ENCODE assay signal across 29 mouse cellular contexts in genomic region chr7:4493991-4494390, GRCm38 (mm10). TPM values are rescaled to one million over a fixed set of nuclear protein-coding genes. Genes with fewer than 3 reads are reported as not detected.
DNase-seq lines count a peak whose midpoint lies in the region; ATAC-seq lines count a peak whose summit lies in the region.
"Had no signal": no experiment of that assay in that cellular context is flagged by ENCODE, and none has a peak within 500 bp of the region (broad histone marks: within the 10 kb centered on the region; RNA-seq: fewer than 3 reads in every experiment).

No protein-coding gene starts in this region.

- H3K4me2 ChIP-seq in liver, embryonic 15.5 days: no peak overlapping the region
- H3K4me2 ChIP-seq in forebrain, embryonic 11.5 days (ENCODE audit: low read depth, low read length, severe bottlenecking): no peak overlapping the region
- H3K4me2 ChIP-seq: embryonic facial prominence, embryonic 15.5 days; forebrain, embryonic 13.5 days; hindbrain, embryonic 12.5 days; intestine, embryonic 15.5 days; limb, embryonic 13.5 days; midbrain, embryonic 13.5 days had no signal

- 16% methylated on average over 1 of the region's 1 CpGs for WGBS in liver, embryonic 15.5 days (ENCODE audit: insufficient replicate concordance)
- 90% methylated on average over 1 of the region's 1 CpGs for WGBS in forebrain, embryonic 11.5 days

- H3K4me3 ChIP-seq in megakaryocyte, embryonic 14.5 days (replicated peaks): peak overlapping the region; percentile 38
- H3K4me3 ChIP-seq in brown adipose tissue, adult 24 weeks (ENCODE audit: insufficient read depth, low read depth, low read length): no peak overlapping the region
- no peak overlapping the region for H3K4me3 ChIP-seq in liver, embryonic 15.5 days (replicated peaks)
- H3K4me3 ChIP-seq in forebrain, embryonic 11.5 days (ENCODE audit: low read depth, low read length): no peak overlapping the region
- H3K4me3 ChIP-seq: embryonic facial prominence, embryonic 10.5 days; embryonic facial prominence, embryonic 15.5 days; forebrain, embryonic 13.5 days; hindbrain, embryonic 12.5 days; intestine, embryonic 15.5 days; layer of hippocampus, adult 2 months; limb, embryonic 13.5 days; midbrain, embryonic 13.5 days had no signal

- no peak for ATAC-seq in megakaryocyte, adult 5-6 weeks (ENCODE audit: poor library complexity, severe bottlenecking)
- peak; percentile 29; the same call in 1 of the 2 replicates for ATAC-seq in liver, embryonic 15.5 days (ENCODE audit: insufficient read depth)
- ATAC-seq in forebrain, embryonic 11.5 days (replicated peaks; ENCODE audit: low FRiP score): no peak
- ATAC-seq: forebrain, embryonic 13.5 days; hindbrain, postnatal 0 days; intestine, embryonic 15.5 days; midbrain, embryonic 13.5 days; Patski had no signal

- peaks cover 100% of the 10 kb centered on the region for H3K4me1 ChIP-seq in megakaryocyte, embryonic 14.5 days
- H3K4me1 ChIP-seq in brown adipose tissue, adult 24 weeks (ENCODE audit: control insufficient read depth, insufficient read depth, insufficient read length, low read length): peaks cover 37% of the 10 kb centered on the region
- peaks cover 53% of the 10 kb centered on the region for H3K4me1 ChIP-seq in liver, embryonic 15.5 days (replicated peaks)
- peaks cover 6% of the 10 kb centered on the region; the same call in 1 of the 2 replicates for H3K4me1 ChIP-seq in forebrain, embryonic 11.5 days (replicated peaks; ENCODE audit: control insufficient read depth, insufficient read depth, low read length)

- H3K27me3 ChIP-seq in megakaryocyte, embryonic 14.5 days (replicated peaks): no peaks in the 10 kb centered on the region
- H3K27me3 ChIP-seq in liver, embryonic 15.5 days: no peaks in the 10 kb centered on the region
- H3K27me3 ChIP-seq in forebrain, embryonic 11.5 days (ENCODE audit: control insufficient read depth, insufficient read depth, low read length): no peaks in the 10 kb centered on the region
- H3K27me3 ChIP-seq: CH12.LX; embryonic facial prominence, embryonic 15.5 days; forebrain, embryonic 13.5 days; hindbrain, embryonic 12.5 days; intestine, embryonic 15.5 days; limb, embryonic 13.5 days; midbrain, embryonic 13.5 days; Patski had no signal

- H3K27ac ChIP-seq in brown adipose tissue, adult 24 weeks (replicated peaks; ENCODE audit: low read depth, low read length): peak overlapping the region; percentile 80
- H3K27ac ChIP-seq in liver, embryonic 15.5 days (replicated peaks): no peak overlapping the region
- H3K27ac ChIP-seq in forebrain, embryonic 11.5 days (ENCODE audit: low read depth, low read length): no peak overlapping the region
- H3K27ac ChIP-seq: embryonic facial prominence, embryonic 10.5 days; embryonic facial prominence, embryonic 15.5 days; forebrain, embryonic 13.5 days; hindbrain, embryonic 12.5 days; hindbrain, postnatal 0 days; intestine, embryonic 15.5 days; layer of hippocampus, adult 2 months; limb, embryonic 13.5 days; midbrain, embryonic 13.5 days had no signal

- no peak overlapping the region for H3K9ac ChIP-seq in liver, embryonic 15.5 days
- H3K9ac ChIP-seq in forebrain, embryonic 11.5 days (ENCODE audit: low read length): no peak overlapping the region
- H3K9ac ChIP-seq: embryonic facial prominence, embryonic 15.5 days; forebrain, embryonic 13.5 days; hindbrain, embryonic 12.5 days; intestine, embryonic 15.5 days; limb, embryonic 13.5 days; midbrain, embryonic 13.5 days had no signal

- no peak for DNase-seq in ovary, adult 18-20 months (ENCODE audit: low spot score)
- DNase-seq in right cerebral cortex, postnatal 14 days: no peak
- no peak for DNase-seq in forebrain, embryonic 11.5 days (ENCODE audit: low spot score)
- DNase-seq: adrenal gland, postnatal 14 days; cerebellum, adult 18-20 months; gastrocnemius, postnatal 25 days; kidney, adult 2 months; kidney, postnatal 36 days; lung, adult 18-20 months; lung, postnatal 10 days; retina, postnatal 1 day; thymus, adult 2 months; thymus, postnatal 36 days had no signal

- H3K36me3 ChIP-seq in megakaryocyte, embryonic 14.5 days (replicated peaks; ENCODE audit: low read length): peaks cover 98% of the 10 kb centered on the region
- H3K36me3 ChIP-seq in liver, embryonic 15.5 days (replicated peaks): peaks cover 73% of the 10 kb centered on the region
- H3K36me3 ChIP-seq in forebrain, embryonic 11.5 days (ENCODE audit: control insufficient read depth, insufficient read depth, low read length): peaks cover 3% of the 10 kb centered on the region

- no peaks in the 10 kb centered on the region for H3K9me3 ChIP-seq in megakaryocyte, embryonic 14.5 days
- H3K9me3 ChIP-seq in liver, embryonic 15.5 days (replicated peaks): no peaks in the 10 kb centered on the region
- H3K9me3 ChIP-seq in forebrain, embryonic 11.5 days (ENCODE audit: control insufficient read depth, low read length): no peaks in the 10 kb centered on the region
- H3K9me3 ChIP-seq: embryonic facial prominence, embryonic 10.5 days; embryonic facial prominence, embryonic 15.5 days; forebrain, embryonic 13.5 days; hindbrain, embryonic 12.5 days; intestine, embryonic 15.5 days; limb, embryonic 13.5 days; midbrain, embryonic 13.5 days had no signal

RNA-seq across cellular contexts. Expression of gene Ppp1r12c, which starts 7.5 kb away (rescaled TPM):
- polyA plus RNA-seq in megakaryocyte, embryonic 14.5 days (2012; ENCODE audit: insufficient read depth, low replicate concordance): 267 and 1,249 TPM in 2 replicates
- 106 and 134 TPM in 2 replicates for total RNA-seq in megakaryocyte, adult 5-6 weeks (2015)
- 146 and 169 TPM in 2 replicates for total RNA-seq in megakaryocyte, adult 5-6 weeks (2017)
- polyA plus RNA-seq in brown adipose tissue, adult 24 weeks (2012; ENCODE audit: insufficient read depth, insufficient read length, missing spikeins): 32.9 and 42.2 TPM in 2 replicates
- 17.4 and 20.9 TPM in 2 replicates for polyA plus RNA-seq in liver, embryonic 15.5 days (2015; fragmentation: Nextera tagmentation; extraction: Ambion mirVana)
- polyA plus RNA-seq in forebrain, embryonic 11.5 days (2014; fragmentation: Nextera tagmentation; extraction: Ambion mirVana): 46.8 and 48.6 TPM in 2 replicates

RNA-seq across cellular contexts. Expression of gene Tnnt1, which starts 22.2 kb away (rescaled TPM):
- 38.2 TPM in 1 of 2 replicates, not detected in the other for polyA plus RNA-seq in megakaryocyte, embryonic 14.5 days (2012; ENCODE audit: insufficient read depth, low replicate concordance)
- total RNA-seq in megakaryocyte, adult 5-6 weeks (2015): 2.6 and 5.8 TPM in 2 replicates
- total RNA-seq in megakaryocyte, adult 5-6 weeks (2017): 8.6 and 13.4 TPM in 2 replicates
- polyA plus RNA-seq in brown adipose tissue, adult 24 weeks (2012; ENCODE audit: insufficient read depth, insufficient read length, missing spikeins): 25.6 and 40.1 TPM in 2 replicates
- 11.7 and 16.9 TPM in 2 replicates for polyA plus RNA-seq in liver, embryonic 15.5 days (2015; fragmentation: Nextera tagmentation; extraction: Ambion mirVana)
- 4.2 and 5.6 TPM in 2 replicates for polyA plus RNA-seq in forebrain, embryonic 11.5 days (2014; fragmentation: Nextera tagmentation; extraction: Ambion mirVana)
- total RNA-seq: monocyte, adult 5-6 weeks had no signal
- polyA plus RNA-seq: Patski had no signal

RNA-seq across cellular contexts. Expression of gene Tnni3, which starts 30.0 kb away (rescaled TPM):
- polyA plus RNA-seq in megakaryocyte, embryonic 14.5 days (2012; ENCODE audit: insufficient read depth, low replicate concordance): 3.9 TPM in 1 of 2 replicates, not detected in the other
- 5.1 and 8.8 TPM in 2 replicates for total RNA-seq in megakaryocyte, adult 5-6 weeks (2015)
- total RNA-seq in megakaryocyte, adult 5-6 weeks (2017): 1.7 TPM in 1 of 2 replicates, not detected in the other
- not detected in 2 replicates for polyA plus RNA-seq in brown adipose tissue, adult 24 weeks (2012; ENCODE audit: insufficient read depth, insufficient read length, missing spikeins)
- 0.39 and 1.3 TPM in 2 replicates for polyA plus RNA-seq in liver, embryonic 15.5 days (2015; fragmentation: Nextera tagmentation; extraction: Ambion mirVana)
- 1.8 and 2.4 TPM in 2 replicates for polyA plus RNA-seq in forebrain, embryonic 11.5 days (2014; fragmentation: Nextera tagmentation; extraction: Ambion mirVana)
- total RNA-seq: hindbrain, postnatal 0 days had no signal

RNA-seq across cellular contexts. Expression of gene Eps8l1, which starts 33.5 kb away (rescaled TPM):
- polyA plus RNA-seq in megakaryocyte, embryonic 14.5 days (2012; ENCODE audit: insufficient read depth, low replicate concordance): not detected in 2 replicates
- total RNA-seq in megakaryocyte, adult 5-6 weeks (2015): 1.4 and 5.3 TPM in 2 replicates
- total RNA-seq in megakaryocyte, adult 5-6 weeks (2017): 4.5 and 5.1 TPM in 2 replicates
- polyA plus RNA-seq in brown adipose tissue, adult 24 weeks (2012; ENCODE audit: insufficient read depth, insufficient read length, missing spikeins): 2.2 and 2.3 TPM in 2 replicates
- 1.4 and 1.8 TPM in 2 replicates for polyA plus RNA-seq in liver, embryonic 15.5 days (2015; fragmentation: Nextera tagmentation; extraction: Ambion mirVana)
- polyA plus RNA-seq in forebrain, embryonic 11.5 days (2014; fragmentation: Nextera tagmentation; extraction: Ambion mirVana): 3.3 and 3.8 TPM in 2 replicates

RNA-seq across cellular contexts. Expression of gene Dnaaf3, which starts 38.3 kb away (rescaled TPM):
- 1.3 and 5.0 TPM in 2 replicates for polyA plus RNA-seq in megakaryocyte, embryonic 14.5 days (2012; ENCODE audit: insufficient read depth, low replicate concordance)
- total RNA-seq in megakaryocyte, adult 5-6 weeks (2015): 1.3 TPM in 2 replicates
- total RNA-seq in megakaryocyte, adult 5-6 weeks (2017): 1.0 TPM in 2 replicates
- polyA plus RNA-seq in brown adipose tissue, adult 24 weeks (2012; ENCODE audit: insufficient read depth, insufficient read length, missing spikeins): not detected in 2 replicates
- 0.07 and 0.26 TPM in 2 replicates for polyA plus RNA-seq in liver, embryonic 15.5 days (2015; fragmentation: Nextera tagmentation; extraction: Ambion mirVana)
- 1.4 and 2.0 TPM in 2 replicates for polyA plus RNA-seq in forebrain, embryonic 11.5 days (2014; fragmentation: Nextera tagmentation; extraction: Ambion mirVana)
- total RNA-seq: gastrocnemius, postnatal 25 days had no signal
